9 mouse cellular contexts compared by ENCODE assay signal in genomic region chr11:105179523-105179922, GRCm38 (mm10). TPM values are rescaled to one million over a fixed set of nuclear protein-coding genes. Genes with fewer than 3 reads are reported as not detected.
DNase-seq lines count a peak whose midpoint lies in the region; ATAC-seq and TF ChIP-seq lines count a peak whose summit lies in the region.
"Had no signal": no experiment of that assay in that cellular context is flagged by ENCODE, and none has a peak within 500 bp of the region (broad histone marks: within the 10 kb centered on the region; RNA-seq: fewer than 3 reads in every experiment).

No protein-coding gene starts in this region.

- no peaks in the 10 kb centered on the region for H3K27me3 ChIP-seq in heart, adult 2 months (ENCODE audit: control insufficient read depth, insufficient read depth, low read length)
- H3K27me3 ChIP-seq in forebrain, embryonic 13.5 days: no peaks in the 10 kb centered on the region
- no peaks in the 10 kb centered on the region for H3K27me3 ChIP-seq in midbrain, embryonic 15.5 days (replicated peaks)

- H3K27ac ChIP-seq in heart, adult 2 months: peak overlapping the region; percentile 50
- peak overlapping the region; percentile 19; the same call in 1 of the 2 replicates for H3K27ac ChIP-seq in forebrain, embryonic 13.5 days
- no peak overlapping the region for H3K27ac ChIP-seq in midbrain, embryonic 15.5 days

- H3K79me2 ChIP-seq in heart, adult 2 months (replicated peaks; ENCODE audit: control insufficient read depth, insufficient read depth, low read length): peaks cover 2% of the 10 kb centered on the region; the same call in 1 of the 2 replicates

- peaks cover 5% of the 10 kb centered on the region for H3K4me1 ChIP-seq in heart, adult 2 months (ENCODE audit: control insufficient read depth, insufficient read depth, low read length)
- H3K4me1 ChIP-seq in forebrain, embryonic 13.5 days: peaks cover 22% of the 10 kb centered on the region
- H3K4me1 ChIP-seq in midbrain, embryonic 15.5 days: peaks cover 23% of the 10 kb centered on the region

- peaks cover 16% of the 10 kb centered on the region for H3K36me3 ChIP-seq in heart, adult 2 months (ENCODE audit: control insufficient read depth, insufficient read depth, low read length)
- H3K36me3 ChIP-seq in forebrain, embryonic 13.5 days (ENCODE audit: poor library complexity, severe bottlenecking): peaks cover 17% of the 10 kb centered on the region
- peaks cover 3% of the 10 kb centered on the region for H3K36me3 ChIP-seq in midbrain, embryonic 15.5 days (replicated peaks)

- ATAC-seq in forebrain, embryonic 13.5 days: no peak
- no peak for ATAC-seq in midbrain, embryonic 15.5 days (replicated peaks)

- no peak for TF ChIP-seq EP300 in heart, adult 2 months (IDR thresholded peaks at IDR 0.05; ENCODE audit: insufficient read depth, low read depth, low read length)

- no peak overlapping the region for H3K4me3 ChIP-seq in heart, adult 2 months
- H3K4me3 ChIP-seq in forebrain, embryonic 13.5 days: peak overlapping the region; percentile 93
- peak overlapping the region; percentile 54; the same call in 1 of the 2 replicates for H3K4me3 ChIP-seq in midbrain, embryonic 15.5 days

- intact Hi-C loops in heart, adult 2 months (cut with DNase I): no loop called here

- DNase-seq in heart, adult 2 months: peak in 1 of 2 experiments; percentile 20
- DNase-seq in heart, adult 8-10 months (ENCODE audit: low spot score): no peak
- peak; percentile 19 for DNase-seq in kidney, postnatal 10 days
- no peak for DNase-seq in layer of hippocampus, adult 9-11 months
- no peak for DNase-seq in gastrocnemius, postnatal 4 days (ENCODE audit: low spot score in 2 of 2)
- DNase-seq in spleen, postnatal 10 days (ENCODE audit: low spot score in 2 of 2): no peak

- peak overlapping the region; percentile 77 for H3K4me2 ChIP-seq in forebrain, embryonic 13.5 days
- peak overlapping the region; percentile 72 for H3K4me2 ChIP-seq in midbrain, embryonic 15.5 days

- TF ChIP-seq CTCF in heart, adult 2 months (IDR thresholded peaks at IDR 0.05): no peak

- 50% methylated on average over 4 of the region's 4 CpGs for WGBS in heart, adult 2 months
- 96% methylated on average over 4 of the region's 4 CpGs for WGBS in forebrain, embryonic 13.5 days
- WGBS in midbrain, embryonic 15.5 days: 86% methylated on average over 4 of the region's 4 CpGs

- H3K9me3 ChIP-seq in forebrain, embryonic 13.5 days (replicated peaks): no peaks in the 10 kb centered on the region
- no peaks in the 10 kb centered on the region for H3K9me3 ChIP-seq in midbrain, embryonic 15.5 days

- H3K9ac ChIP-seq in heart, adult 2 months (ENCODE audit: low read depth, low read length): no peak overlapping the region
- no peak overlapping the region for H3K9ac ChIP-seq in forebrain, embryonic 13.5 days
- H3K9ac ChIP-seq in midbrain, embryonic 15.5 days: no peak overlapping the region

- TF ChIP-seq POLR2A in heart, adult 2 months (IDR thresholded peaks at IDR 0.05; ENCODE audit: insufficient read depth, low read depth, low read length): no peak

RNA-seq across cellular contexts. Expression of gene Tlk2, which starts 0.9 kb away (rescaled TPM):
- total RNA-seq in heart, adult 2 months (2021): 10 to 100 TPM; 35.9 to 41.9 TPM
- 11.5 and 20.2 TPM in 2 replicates for polyA plus RNA-seq in heart, adult 2 months (2012; rRNA removed)
- total RNA-seq in heart, adult 8-10 months (2022): 10 to 100 TPM; 33.2 to 46.4 (median 38.5) TPM
- polyA plus RNA-seq in forebrain, embryonic 13.5 days (2015; fragmentation: Nextera tagmentation; extraction: Ambion mirVana): 19.3 and 21.0 TPM in 2 replicates
- 18.8 and 20.9 TPM in 2 replicates for polyA plus RNA-seq in midbrain, embryonic 15.5 days (2015; fragmentation: Nextera tagmentation; extraction: Ambion mirVana)
- total RNA-seq in gastrocnemius, postnatal 4 days (2021): 10 to 100 TPM; 52.1 to 55.8 TPM

RNA-seq across cellular contexts. Expression of gene Gm10842, which starts 32.8 kb away (rescaled TPM):
- not detected for total RNA-seq in heart, adult 2 months (2021)
- not detected in 2 replicates for polyA plus RNA-seq in heart, adult 2 months (2012; rRNA removed)
- total RNA-seq in heart, adult 8-10 months (2022): not detected
- not detected in 2 replicates for polyA plus RNA-seq in forebrain, embryonic 13.5 days (2015; fragmentation: Nextera tagmentation; extraction: Ambion mirVana)
- not detected in 2 replicates for polyA plus RNA-seq in midbrain, embryonic 15.5 days (2015; fragmentation: Nextera tagmentation; extraction: Ambion mirVana)
- total RNA-seq in gastrocnemius, postnatal 4 days (2021): not detected
- polyA plus RNA-seq: small intestine, adult 2 months had no signal

RNA-seq across cellular contexts. Expression of gene Mettl2, which starts 53.3 kb away (rescaled TPM):
- 10 to 100 TPM; 10.1 to 12.8 TPM for total RNA-seq in heart, adult 2 months (2021)
- polyA plus RNA-seq in heart, adult 2 months (2012; rRNA removed): 9.0 and 14.7 TPM in 2 replicates
- total RNA-seq in heart, adult 8-10 months (2022): 10 to 100 TPM in 1 of 4 experiments, 1 to 10 TPM in 3; 8.6 to 10.0 (median 9.0) TPM
- 31.9 and 32.7 TPM in 2 replicates for polyA plus RNA-seq in forebrain, embryonic 13.5 days (2015; fragmentation: Nextera tagmentation; extraction: Ambion mirVana)
- 30.4 and 34.5 TPM in 2 replicates for polyA plus RNA-seq in midbrain, embryonic 15.5 days (2015; fragmentation: Nextera tagmentation; extraction: Ambion mirVana)
- total RNA-seq in gastrocnemius, postnatal 4 days (2021): 10 to 100 TPM; 16.3 to 17.2 TPM
